Mouse (Mus musculus): ENCODE measurements around the gene Myh10. TPM values are rescaled to one million over a fixed set of nuclear protein-coding genes. Genes with fewer than 3 reads are reported as not detected.

Gene Myh10
- total and polyA plus RNA-seq, 3 experiments, result 0.38 to 2.7 (median 0.62) TPM

DNA sequence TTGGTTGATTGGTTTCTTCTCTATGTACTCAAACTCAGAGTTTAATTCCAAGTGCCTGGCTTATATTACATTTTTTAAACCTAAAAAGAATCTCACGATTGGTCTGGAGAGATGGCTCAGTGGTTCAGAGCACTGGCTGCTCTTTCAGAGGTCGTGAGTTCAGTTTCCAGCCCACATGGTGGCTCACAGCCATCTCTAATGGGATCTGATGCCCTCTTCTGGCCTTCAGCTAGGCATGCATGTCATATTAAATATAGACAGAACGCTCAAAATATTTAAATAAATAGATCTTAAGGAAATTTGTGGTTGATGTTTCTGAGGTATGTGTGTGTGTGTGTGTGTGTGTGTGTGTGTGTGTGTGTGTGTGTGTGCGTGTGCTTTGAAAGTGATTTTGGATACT, 113.8 kb downstream of the Myh10 start:
- peak; percentile 41; the same call in 1 of the 2 replicates for TF ChIP-seq ZC3H11A (IDR thresholded peaks at IDR 0.05; ENCODE audit: low read depth, low read length)
- peak; percentile 56 for TF ChIP-seq RAD21 (IDR thresholded peaks at IDR 0.05; ENCODE audit: low read depth, low read length)
- TF ChIP-seq MYC (IDR thresholded peaks at IDR 0.05; ENCODE audit: low read depth, low read length), result peak; percentile 57; the same call in 1 of the 2 replicates
- peak; percentile 77 for TF ChIP-seq SMC3 (IDR thresholded peaks at IDR 0.05; ENCODE audit: low read depth, low read length)
- no peak for TF ChIP-seq PAX5 (IDR thresholded peaks at IDR 0.05; ENCODE audit: low read length)
- peak in 1 of 2 experiments; percentile 76; a peak in 3 of 4 replicates for TF ChIP-seq CTCF (conservative IDR thresholded peaks at IDR 0.05 in 1 of 2, IDR thresholded peaks at IDR 0.05 in 1 of 2; ENCODE audit: low read depth in 2 of 2, low read length in 2 of 2)
- TF ChIP-seq HCFC1 (IDR thresholded peaks at IDR 0.05; ENCODE audit: low read depth, low read length), result no peak
- DNase-seq (ENCODE audit: extremely low read depth), result peak; percentile 59
- Histone ChIP-seq H3K9me3 (replicated peaks; ENCODE audit: low read length) (no peaks in the 10 kb centered on the region), H3K79me2 (replicated peaks; ENCODE audit: control insufficient read depth, extremely low read depth, insufficient read depth, poor library complexity, severe bottlenecking) (no peaks in the 10 kb centered on the region), H3K4me1 (ENCODE audit: control insufficient read depth in 1 of 2, insufficient read depth in 2 of 2) (no peaks in the 10 kb centered on the region), H3K27ac (ENCODE audit: insufficient read depth, low read depth) (no peak overlapping the region), H3K4me2 (ENCODE audit: insufficient read depth, low read depth, poor library complexity, severe bottlenecking) (no peak overlapping the region), H3K4me3 (replicated peaks in 1 of 3; ENCODE audit: low read depth in 2 of 3, low read length in 2 of 3, poor library complexity in 1 of 3) (no peak overlapping the region), H3K9ac (ENCODE audit: insufficient read depth, low read depth) (no peak overlapping the region), H3K36me3 (replicated peaks in 1 of 2; ENCODE audit: control insufficient read depth in 1 of 2, insufficient read depth in 1 of 2, low read length in 1 of 2) (peaks cover 0 to 46% of the 10 kb centered on the region in 2 experiments), H3K27me3 (replicated peaks) (no peaks in the 10 kb centered on the region)
- in situ Hi-C loops (cut with MboI; ENCODE audit: low pct_ligation_motif_present, low pct_unique_long_range_greater_than_20kb, low sequenced_read_pairs) (loop anchor here (10.0 kb wide), 2 partner anchors 50 to 220 kb away; partner anchors contain the start of gene Ccdc42), dilution Hi-C loops (cut with MboI; ENCODE audit: extremely low pct_ligation_motif_present, extremely low pct_unique_long_range_greater_than_20kb, low sequenced_read_pairs) (no loop called here)

DNA sequence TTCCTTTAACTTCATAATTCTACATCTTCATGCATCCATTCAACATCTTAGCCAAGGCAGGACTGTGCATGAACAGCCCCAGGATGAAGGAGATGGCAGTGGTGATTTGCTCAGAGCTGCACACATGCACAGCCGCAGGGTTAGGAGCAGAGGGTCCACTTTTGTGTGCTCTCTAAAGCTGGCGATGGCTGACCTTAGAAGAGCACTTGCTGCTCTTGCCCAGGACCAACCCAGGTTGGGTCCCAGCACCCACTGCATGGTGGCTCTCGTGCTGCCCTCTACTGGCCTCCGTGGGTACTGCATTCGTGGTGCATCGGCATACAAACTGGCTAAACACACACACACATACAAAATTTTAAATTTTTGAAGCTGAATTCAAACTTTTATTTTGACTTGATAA, 116.4 kb downstream of the Myh10 start:
- no peak overlapping the region for H3K9ac ChIP-seq (ENCODE audit: insufficient read depth, low read depth)
- no peaks in the 10 kb centered on the region for H3K79me2 ChIP-seq (replicated peaks; ENCODE audit: control insufficient read depth, extremely low read depth, insufficient read depth, poor library complexity, severe bottlenecking)
- H3K27me3 ChIP-seq (replicated peaks), result no peaks in the 10 kb centered on the region
- DNase-seq (ENCODE audit: extremely low read depth), result peak; percentile 70
- in situ Hi-C loops (cut with MboI; ENCODE audit: low pct_ligation_motif_present, low pct_unique_long_range_greater_than_20kb, low sequenced_read_pairs) (loop anchor here (10.0 kb wide), 2 partner anchors 53 to 223 kb away; partner anchors contain the start of gene Ccdc42), dilution Hi-C loops (cut with MboI; ENCODE audit: extremely low pct_ligation_motif_present, extremely low pct_unique_long_range_greater_than_20kb, low sequenced_read_pairs) (no loop called here)
- H3K4me2 ChIP-seq (ENCODE audit: insufficient read depth, low read depth, poor library complexity, severe bottlenecking), result no peak overlapping the region
- H3K9me3 ChIP-seq (replicated peaks; ENCODE audit: low read length), result no peaks in the 10 kb centered on the region
- TF ChIP-seq CHD1 (IDR thresholded peaks at IDR 0.05; ENCODE audit: low read depth, low read length), result no peak
- TF ChIP-seq RCOR1 (conservative IDR thresholded peaks at IDR 0.05; ENCODE audit: low read depth, low read length), result no peak
- no peak for TF ChIP-seq ZNF384 (IDR thresholded peaks at IDR 0.05; ENCODE audit: low read depth, low read length)
- no peak for TF ChIP-seq HCFC1 (IDR thresholded peaks at IDR 0.05; ENCODE audit: low read depth, low read length)
- TF ChIP-seq CTCF (conservative IDR thresholded peaks at IDR 0.05 in 1 of 2, IDR thresholded peaks at IDR 0.05 in 1 of 2; ENCODE audit: low read depth in 2 of 2, low read length in 2 of 2), result peak; percentile 95 to 100
- no peak for TF ChIP-seq ZKSCAN1 (IDR thresholded peaks at IDR 0.05; ENCODE audit: borderline replicate concordance, low read depth, low read length)
- peak; percentile 41; the same call in 1 of the 2 replicates for TF ChIP-seq NELFE (IDR thresholded peaks at IDR 0.05; ENCODE audit: low read depth, low read length)
- 0 out of 2 replicates have a peak, but pooled peaks have one; percentile 11 for TF ChIP-seq ZC3H11A (IDR thresholded peaks at IDR 0.05; ENCODE audit: low read depth, low read length)
- TF ChIP-seq POLR2AphosphoS2 (IDR thresholded peaks at IDR 0.05; ENCODE audit: low read depth, low read length), result no peak
- peak; percentile 89 for TF ChIP-seq SMC3 (IDR thresholded peaks at IDR 0.05; ENCODE audit: low read depth, low read length)
- TF ChIP-seq E2F4 (IDR thresholded peaks at IDR 0.05; ENCODE audit: insufficient replicate concordance, low read depth, low read length), result no peak
- no peak for TF ChIP-seq POLR2A (IDR thresholded peaks at IDR 0.05; ENCODE audit: low read depth, low read length)
- TF ChIP-seq MXI1 (IDR thresholded peaks at IDR 0.05; ENCODE audit: low read depth, low read length), result no peak
- no peak for TF ChIP-seq ETS1 (conservative IDR thresholded peaks at IDR 0.05; ENCODE audit: low read depth, low read length)
- TF ChIP-seq KAT2A (IDR thresholded peaks at IDR 0.05; ENCODE audit: insufficient replicate concordance, low read length), result no peak
- TF ChIP-seq MEF2A (IDR thresholded peaks at IDR 0.05; ENCODE audit: borderline replicate concordance, low read depth, low read length), result no peak
- no peak for TF ChIP-seq TBP (conservative IDR thresholded peaks at IDR 0.05; ENCODE audit: low read depth, low read length)
- TF ChIP-seq RAD21 (IDR thresholded peaks at IDR 0.05; ENCODE audit: low read depth, low read length), result peak; percentile 80
- 0 out of 2 replicates have a peak, but pooled peaks have one; percentile 30 for TF ChIP-seq CHD2 (IDR thresholded peaks at IDR 0.05; ENCODE audit: low read length)
- TF ChIP-seq PAX5 (IDR thresholded peaks at IDR 0.05; ENCODE audit: low read length), result no peak
- no peak for TF ChIP-seq NRF1 (IDR thresholded peaks at IDR 0.05; ENCODE audit: low read depth, low read length)
- TF ChIP-seq ZMIZ1 (IDR thresholded peaks at IDR 0.05; ENCODE audit: low read depth, low read length), result no peak
- H3K4me1 ChIP-seq (ENCODE audit: control insufficient read depth in 1 of 2, insufficient read depth in 2 of 2), result no peaks in the 10 kb centered on the region
- H3K36me3 ChIP-seq (replicated peaks in 1 of 2; ENCODE audit: control insufficient read depth in 1 of 2, insufficient read depth in 1 of 2, low read length in 1 of 2), result peaks cover 5 to 61% of the 10 kb centered on the region in 2 experiments
- H3K4me3 ChIP-seq (replicated peaks in 1 of 3; ENCODE audit: low read depth in 2 of 3, low read length in 2 of 3, poor library complexity in 1 of 3), result no peak overlapping the region
- H3K27ac ChIP-seq (ENCODE audit: insufficient read depth, low read depth), result no peak overlapping the region
